Mouse (Mus musculus): ENCODE measurements around the gene Opn3.

Gene Opn3

GRCm38 (mm10) chr1:175692246-175692996 lies at the start of gene Opn3, which contains the start of gene Chml:
TSS of gene Opn3 (minus strand) at chr1:175692776.
TSS of gene Chml (minus strand) at chr1:175692901.
- peak; percentile 98 for DNase-seq (ENCODE audit: low spot score in 2 of 2)

GRCm38 (mm10) chr1:175725771-175726170 lies 33.2 kb upstream of the Opn3 start:
- no peak for DNase-seq (ENCODE audit: low spot score in 2 of 2)

GRCm38 (mm10) chr1:175716832-175717231 lies 24.3 kb upstream of the Opn3 start:
- no peak for DNase-seq (ENCODE audit: low spot score in 2 of 2)

GRCm38 (mm10) chr1:175712338-175712909 lies 19.8 kb upstream of the Opn3 start:
- DNase-seq (ENCODE audit: low spot score in 2 of 2) = no peak

GRCm38 (mm10) chr1:175708013-175708412 lies 15.4 kb upstream of the Opn3 start:
- DNase-seq (ENCODE audit: low spot score in 2 of 2) = no peak

- no peak for DNase-seq (ENCODE audit: low spot score in 2 of 2)
Measured at GRCm38 (mm10) chr1:175707599-175707998, 15.0 kb upstream of the Opn3 start.

- DNase-seq (ENCODE audit: low spot score in 2 of 2) = no peak
Measured at GRCm38 (mm10) chr1:175701145-175701544, 8.6 kb upstream of the Opn3 start.

GRCm38 (mm10) chr1:175699796-175700195 lies 7.2 kb upstream of the Opn3 start:
- DNase-seq (ENCODE audit: low spot score in 2 of 2) = no peak

GRCm38 (mm10) chr1:175699375-175699774 lies 6.8 kb upstream of the Opn3 start:
- no peak for DNase-seq (ENCODE audit: low spot score in 2 of 2)

- no peak for DNase-seq (ENCODE audit: low spot score in 2 of 2)
Measured at GRCm38 (mm10) chr1:175698293-175698692, 5.7 kb upstream of the Opn3 start, which contains the start of gene Wdr64. TSS of gene Wdr64 (plus strand) at chr1:175698593.

- peak; percentile 18 to 28 for DNase-seq (ENCODE audit: low spot score in 2 of 2)
Measured at GRCm38 (mm10) chr1:175693429-175693960, 919 bp upstream of the Opn3 start.

- no peak for DNase-seq (ENCODE audit: low spot score in 2 of 2)
Measured at GRCm38 (mm10) chr1:175692997-175693361, 403 bp upstream of the Opn3 start.

GRCm38 (mm10) chr1:175691686-175692245 lies 810 bp downstream of the Opn3 start:
- no peak for DNase-seq (ENCODE audit: low spot score in 2 of 2)

- DNase-seq (ENCODE audit: low spot score in 2 of 2) = no peak
Measured at GRCm38 (mm10) chr1:175680995-175681394, 11.6 kb downstream of the Opn3 start.

- DNase-seq (ENCODE audit: low spot score in 2 of 2) = no peak
Measured at GRCm38 (mm10) chr1:175677459-175677858, 15.1 kb downstream of the Opn3 start.

- DNase-seq (ENCODE audit: low spot score in 2 of 2) = no peak
Measured at GRCm38 (mm10) chr1:175675116-175675515, 17.5 kb downstream of the Opn3 start.

- no peak for DNase-seq (ENCODE audit: low spot score in 2 of 2)
Measured at GRCm38 (mm10) chr1:175673563-175674325, 18.8 kb downstream of the Opn3 start.

GRCm38 (mm10) chr1:175671626-175672025 lies 20.9 kb downstream of the Opn3 start:
- no peak for DNase-seq (ENCODE audit: low spot score in 2 of 2)

- DNase-seq (ENCODE audit: low spot score in 2 of 2) = no peak
Measured at GRCm38 (mm10) chr1:175670042-175670441, 22.5 kb downstream of the Opn3 start.

GRCm38 (mm10) chr1:175669456-175669855 lies 23.1 kb downstream of the Opn3 start:
- DNase-seq (ENCODE audit: low spot score in 2 of 2) = no peak

- no peak for DNase-seq (ENCODE audit: low spot score in 2 of 2)
Measured at GRCm38 (mm10) chr1:175668666-175669405, 23.7 kb downstream of the Opn3 start.

Data from frontal cortex, postnatal 10 days (tissue).